Mouse (Mus musculus): ENCODE results near the gene Nkx6-1.

The Nkx6-1 gene

DNA sequence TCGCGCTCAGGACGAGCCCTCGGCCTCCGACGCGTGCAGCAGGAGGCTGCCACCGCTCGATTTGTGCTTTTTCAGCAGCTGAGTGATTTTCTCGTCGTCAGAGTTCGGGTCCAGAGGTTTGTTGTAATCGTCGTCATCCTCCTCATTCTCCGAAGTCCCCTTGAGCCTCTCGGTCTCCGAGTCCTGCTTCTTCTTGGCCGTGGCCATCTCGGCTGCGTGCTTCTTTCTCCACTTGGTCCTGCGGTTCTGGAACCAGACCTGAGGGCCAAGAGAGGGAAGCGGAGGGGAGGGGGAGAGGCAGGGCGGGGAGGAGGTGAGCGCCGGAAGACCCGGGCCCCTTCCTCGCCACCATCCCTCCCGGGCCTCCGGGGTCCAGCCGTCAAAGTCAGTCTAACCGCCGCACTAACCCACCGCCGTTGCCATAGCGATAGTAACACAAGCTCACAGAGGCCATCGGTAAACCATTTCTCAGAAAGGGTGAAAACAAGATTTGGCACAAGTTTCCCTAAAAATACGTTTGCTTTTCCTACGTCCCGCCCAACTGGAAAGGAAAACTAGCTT lies 5.3 kb downstream of the Nkx6-1 start:
- DNase-seq (ENCODE audit: low read depth, low spot score): no peak

DNA sequence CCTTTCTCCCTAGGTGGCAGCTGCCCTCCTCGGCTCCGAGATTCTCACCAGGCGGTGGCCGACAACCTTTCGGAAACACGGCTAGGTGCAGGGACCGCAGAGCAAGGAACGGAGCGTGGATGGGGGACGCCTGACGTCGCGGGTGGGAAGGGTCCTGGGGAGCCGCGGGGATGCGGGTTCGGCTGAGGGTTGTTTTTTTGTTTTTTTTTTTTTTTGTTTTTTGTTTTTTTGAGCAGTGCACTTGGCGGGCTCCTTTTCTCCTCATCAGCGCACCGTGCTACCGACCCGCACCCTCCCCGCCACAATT lies 5.9 kb downstream of the Nkx6-1 start:
- no peak for DNase-seq (ENCODE audit: low read depth, low spot score)

DNA sequence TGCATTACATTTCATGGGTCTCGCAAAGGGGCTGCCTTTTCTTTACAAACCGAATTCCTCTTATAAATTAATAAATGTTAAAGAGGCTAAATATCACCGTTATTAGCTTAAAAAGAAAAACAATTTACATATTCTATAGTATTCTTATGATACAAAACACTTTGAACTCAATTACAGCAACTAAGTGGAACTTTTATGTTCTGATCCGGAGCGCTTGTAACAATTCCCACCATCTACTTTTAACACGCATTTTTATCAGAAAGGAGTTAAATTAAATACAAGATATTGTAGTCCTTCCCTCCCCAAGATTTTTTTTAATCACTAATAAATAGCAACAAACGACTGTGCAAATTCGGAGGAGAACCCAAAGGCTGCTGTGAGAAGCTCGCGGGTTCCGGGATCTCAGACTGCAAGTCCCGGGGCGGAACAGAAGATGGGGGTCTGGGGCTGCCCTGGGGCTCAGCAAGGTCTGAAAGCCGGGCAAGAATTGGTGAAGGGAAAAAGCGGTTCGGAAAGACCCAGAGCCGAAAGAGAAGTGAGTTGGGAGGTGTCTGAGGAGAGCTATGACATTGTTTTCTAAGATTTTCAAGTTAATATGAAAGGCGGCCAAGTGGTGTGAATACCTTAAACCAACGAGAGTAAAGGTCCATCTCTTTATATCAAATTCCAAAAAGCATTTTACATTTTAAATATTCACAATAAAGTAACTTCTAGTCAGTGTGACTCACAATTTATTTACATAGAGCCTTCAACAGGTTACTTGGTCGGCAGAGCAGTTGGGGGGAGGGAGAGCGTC lies 6.4 kb downstream of the Nkx6-1 start:
- no peak for DNase-seq (ENCODE audit: low read depth, low spot score)

DNA sequence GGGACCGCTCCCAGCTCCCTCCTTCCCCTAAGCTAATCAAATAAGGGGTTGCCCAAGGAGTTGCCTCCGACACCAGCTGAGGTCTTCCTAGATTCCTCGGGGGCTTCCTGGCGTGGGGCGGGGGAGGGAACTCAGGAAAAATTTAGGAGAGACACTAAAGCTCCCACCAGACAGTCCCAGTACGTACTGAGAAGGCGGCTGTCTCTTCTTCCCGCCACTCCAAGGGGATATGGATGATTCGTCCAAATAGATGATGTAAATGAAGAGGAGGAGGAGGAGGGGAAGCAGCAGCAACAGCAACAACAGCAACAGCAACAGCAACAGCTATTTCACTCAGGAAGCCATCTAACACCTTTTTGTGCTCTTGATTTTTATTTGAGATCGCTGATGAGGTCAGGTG lies 7.1 kb downstream of the Nkx6-1 start:
- DNase-seq (ENCODE audit: low read depth, low spot score): no peak

DNA sequence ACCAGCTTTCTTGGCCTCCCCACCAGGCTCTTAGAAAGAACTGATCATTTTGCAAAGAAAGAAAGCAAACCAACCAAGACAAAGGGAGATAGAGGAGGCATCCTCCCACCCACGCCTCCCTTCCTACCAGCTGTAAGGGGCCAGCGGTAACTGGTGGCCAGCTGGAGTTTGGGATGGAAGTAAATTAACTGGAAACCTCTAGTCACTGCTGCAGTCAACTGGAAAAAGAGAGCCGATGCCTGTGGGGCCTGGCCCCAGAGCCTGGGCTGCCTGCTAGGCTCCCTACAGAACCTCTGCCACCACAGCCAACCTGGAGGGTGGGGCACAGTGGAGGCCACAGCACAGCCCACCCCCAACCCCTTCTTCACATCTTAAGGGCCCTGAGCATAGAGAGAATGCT lies 8.7 kb downstream of the Nkx6-1 start:
- no peak for DNase-seq (ENCODE audit: low read depth, low spot score)

DNA sequence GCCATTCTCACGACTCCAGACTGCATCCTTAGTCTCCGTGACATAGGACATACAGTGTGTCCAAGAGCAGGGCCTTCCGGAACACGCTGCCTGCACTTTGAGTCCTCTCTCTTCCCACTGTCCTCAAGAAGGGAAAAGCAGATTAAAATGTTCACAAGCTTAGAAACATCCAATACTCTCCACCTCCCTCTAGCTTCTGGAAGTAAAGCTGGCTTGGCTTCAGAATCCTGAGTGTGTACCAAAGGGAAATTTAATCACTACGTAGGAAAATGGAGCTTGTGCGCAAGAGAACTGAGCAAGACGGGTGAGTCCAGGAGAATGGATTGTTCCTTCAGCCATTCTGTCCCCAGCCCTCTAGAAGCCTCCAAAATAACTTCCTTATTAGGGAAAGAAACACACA lies 9.4 kb downstream of the Nkx6-1 start:
- no peak for DNase-seq (ENCODE audit: low read depth, low spot score)

DNA sequence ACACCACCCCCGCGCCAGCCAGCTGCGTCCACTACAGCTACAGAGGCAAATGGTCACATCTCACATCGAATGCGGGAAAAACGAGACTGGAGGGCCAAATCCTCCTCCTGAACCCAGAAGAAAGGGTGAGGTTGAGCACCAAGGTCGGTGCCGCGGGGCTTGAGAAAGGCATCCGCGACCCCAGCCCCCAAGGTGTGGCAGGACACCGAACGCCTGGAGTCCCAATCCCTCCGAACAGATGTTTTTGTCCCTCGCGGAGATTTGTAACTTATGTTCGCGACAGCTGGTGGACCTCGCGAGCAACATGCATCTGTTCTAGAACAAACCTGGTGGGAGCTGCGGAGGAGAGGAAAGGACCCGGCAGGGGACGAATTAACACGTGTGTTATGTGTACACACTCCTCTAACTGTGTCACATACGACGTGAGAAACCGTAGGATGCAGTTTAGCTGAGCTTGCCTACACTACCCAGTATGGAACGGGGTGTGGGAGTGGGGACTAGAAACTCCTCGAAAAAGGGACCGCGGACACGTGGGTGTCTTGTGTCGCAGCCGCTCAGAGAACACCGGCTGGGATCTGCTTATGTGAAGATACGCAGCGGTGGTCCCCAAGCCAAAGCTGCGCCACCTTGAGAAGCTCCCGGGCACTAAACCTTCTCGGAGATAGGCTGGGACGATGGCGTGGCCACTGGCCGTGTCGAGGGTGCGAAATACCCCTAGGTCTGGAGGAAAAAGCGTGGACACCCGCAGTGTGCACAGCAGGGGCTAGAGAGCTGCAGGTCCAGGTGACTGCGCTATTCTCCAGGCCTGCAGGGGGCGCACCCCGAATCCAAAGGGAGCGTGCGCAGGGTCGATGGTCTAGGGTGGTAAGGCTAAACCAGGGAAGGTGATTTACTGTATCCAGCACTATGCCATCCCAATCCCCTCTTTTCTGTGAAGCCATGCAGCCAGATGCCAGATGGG lies 16.8 kb downstream of the Nkx6-1 start:
- no peak for DNase-seq (ENCODE audit: low read depth, low spot score)

DNA sequence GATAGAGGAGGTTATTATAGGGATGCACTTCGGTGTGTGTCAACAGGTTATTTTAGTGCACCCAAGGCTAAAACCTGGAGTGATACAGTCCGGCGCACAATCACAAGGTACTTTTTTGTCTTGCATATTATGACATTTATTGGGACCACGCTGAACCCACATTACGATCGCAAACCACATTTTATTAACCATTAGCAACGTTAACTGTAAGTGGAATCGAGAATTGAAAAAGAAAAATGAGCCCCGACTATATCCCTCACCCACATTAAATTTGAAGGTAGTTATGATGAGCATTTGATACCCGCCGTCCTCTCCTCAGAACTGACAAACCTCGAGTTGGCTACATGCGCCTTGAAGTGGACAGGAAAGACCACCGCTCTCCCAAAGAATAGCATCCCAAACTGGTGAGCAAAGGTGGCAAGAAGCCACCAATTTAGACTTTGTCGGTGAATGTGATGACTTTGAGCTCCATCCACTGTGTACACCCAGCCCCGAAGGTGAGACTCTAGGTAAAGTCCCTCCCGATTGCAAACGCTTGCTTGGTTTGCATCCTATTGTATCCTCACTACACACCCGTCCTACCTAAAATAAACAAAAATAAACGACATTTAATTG lies 17.7 kb downstream of the Nkx6-1 start:
- DNase-seq (ENCODE audit: low read depth, low spot score): no peak

DNA sequence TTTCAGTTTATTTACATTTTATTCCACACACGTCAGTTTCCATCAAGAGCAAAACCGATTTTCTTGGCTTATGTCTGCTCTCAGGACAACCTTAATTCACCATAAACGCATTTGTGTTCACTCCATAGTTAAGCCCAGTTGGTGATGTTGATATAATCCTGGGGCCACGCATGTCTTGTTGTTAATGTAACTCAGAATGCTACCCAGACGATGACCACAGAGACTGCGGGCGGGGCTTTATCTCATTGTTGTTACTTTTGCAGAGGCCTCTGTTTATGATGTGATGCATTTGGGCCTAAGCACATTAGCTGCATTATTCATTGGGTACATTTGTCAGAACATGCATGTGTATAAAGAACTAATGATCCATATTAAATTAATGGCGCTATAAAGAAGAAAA lies 19.7 kb downstream of the Nkx6-1 start:
- no peak for DNase-seq (ENCODE audit: low read depth, low spot score)

DNA sequence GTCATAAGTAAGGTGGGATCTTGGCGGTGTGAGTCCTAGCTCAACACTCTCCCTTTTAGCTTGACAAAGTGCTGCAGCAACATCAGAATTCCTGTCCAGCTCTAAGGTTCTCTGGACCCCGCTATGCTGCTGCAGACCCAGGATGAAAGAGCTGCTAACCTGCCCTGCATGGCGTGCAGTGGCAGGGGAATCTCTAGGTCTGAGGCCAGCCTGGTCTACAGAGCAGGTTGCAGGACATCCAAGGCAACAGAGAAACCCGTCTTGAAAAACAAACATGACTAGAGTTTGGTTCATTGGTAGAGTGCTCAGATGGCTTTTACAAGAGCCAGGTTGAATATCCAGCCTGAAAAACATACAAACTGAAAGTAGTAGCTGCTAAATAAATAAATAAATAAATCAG lies 26.7 kb downstream of the Nkx6-1 start:
- DNase-seq (ENCODE audit: low read depth, low spot score): no peak

Measured in CD4-positive helper T cell, adult 2 months (primary cell).